In genomic region chr6:100107066-100107465, GRCm38 (mm10) we compare ENCODE assay signal across 19 mouse cellular contexts.
"Had no signal": no experiment of that assay in that cellular context is flagged by ENCODE, and none has a peak within 500 bp of the region (broad histone marks: within the 10 kb centered on the region; RNA-seq: fewer than 3 reads in every experiment).

No protein-coding gene starts in this region.

- H3K36me3 ChIP-seq: midbrain, embryonic 10.5 days; midbrain, embryonic 12.5 days; neural tube, embryonic 13.5 days; neural tube, embryonic 15.5 days had no signal

- H3K4me2 ChIP-seq: lung, embryonic 14.5 days; midbrain, embryonic 12.5 days; neural tube, embryonic 13.5 days; neural tube, embryonic 15.5 days had no signal

- H3K9ac ChIP-seq: lung, embryonic 14.5 days; midbrain, embryonic 12.5 days; neural tube, embryonic 13.5 days; neural tube, embryonic 15.5 days had no signal

- H3K4me3 ChIP-seq: midbrain, embryonic 10.5 days; midbrain, embryonic 12.5 days; myocyte; neural tube, embryonic 13.5 days; neural tube, embryonic 15.5 days had no signal

- H3K9me3 ChIP-seq: midbrain, embryonic 10.5 days; midbrain, embryonic 12.5 days; neural tube, embryonic 13.5 days; neural tube, embryonic 15.5 days had no signal

- DNase-seq: lung, adult 18-20 months; lung, embryonic 14.5 days; lung, postnatal 10 days; lung, postnatal 4 days; midbrain, embryonic 14.5 days; retina, postnatal 1 day; right cerebral cortex, adult 18-20 months; right cerebral cortex, postnatal 25 days; right cerebral cortex, postnatal 4 days; spleen, adult 18-20 months; thymus, adult 18-20 months; thymus, postnatal 14 days; thymus, postnatal 36 days had no signal

- H3K27ac ChIP-seq: midbrain, embryonic 10.5 days; midbrain, embryonic 12.5 days; neural tube, embryonic 13.5 days; neural tube, embryonic 15.5 days had no signal

- ATAC-seq: midbrain, embryonic 16.5 days had no signal
